Mouse (Mus musculus) liver, embryonic 14 days (tissue): ENCODE data around the gene Emc9. TPM values are rescaled to one million over a fixed set of nuclear protein-coding genes. Genes with fewer than 3 reads are reported as not detected.

Experiments
- polyA plus RNA-seq: library from polyadenylated mRNA; depleted of rRNA; stranded (reverse); fragments of >200 nt; gene quantifications from 2 replicates; pipeline ENCODE4 v1.2.3, GENCODE M21; 2012; rRNA removed

Emc9 gene
- polyA plus RNA-seq = 17.8 and 19.8 TPM in 2 replicates

GRCm38 (mm10) chr14:55584702-55585565 is at the start of gene Emc9:
TSS of gene Emc9 (minus strand) at chr14:55585302.

GRCm38 (mm10) chr14:55617822-55618221 is 32.7 kb upstream of the Emc9 start, which contains the start of gene Rec8:
TSS of gene Rec8 (plus strand) at chr14:55618037.

GRCm38 (mm10) chr14:55603271-55603632 is 18.1 kb upstream of the Emc9 start, which contains the start of gene Irf9:
TSS of gene Irf9 (plus strand) at chr14:55603571.

GRCm38 (mm10) chr14:55591331-55591891 is 6.3 kb upstream of the Emc9 start, which contains the start of gene Rnf31:
TSS of gene Rnf31 (plus strand) at chr14:55591708.

GRCm38 (mm10) chr14:55590748-55591330 is 5.7 kb upstream of the Emc9 start, which contains the start of gene Psme2:
TSS of gene Psme2 (minus strand) at chr14:55591113.

GRCm38 (mm10) chr14:55577871-55578667 is 7.0 kb downstream of the Emc9 start, which contains the start of gene Psme1:
TSS of gene Psme1 (plus strand) at chr14:55578123.

GRCm38 (mm10) chr14:55575302-55575701 is 9.8 kb downstream of the Emc9 start, which contains the start of gene Fitm1:
TSS of gene Fitm1 (plus strand) at chr14:55575617.

GRCm38 (mm10) chr14:55560202-55561073 is 24.7 kb downstream of the Emc9 start, which contains the start of gene A730061H03Rik:
TSS of gene A730061H03Rik (minus strand) at chr14:55560406.

GRCm38 (mm10) chr14:55559799-55560201 is 25.3 kb downstream of the Emc9 start, which contains the start of gene Dcaf11:
TSS of gene Dcaf11 (plus strand) at chr14:55560006.

GRCm38 (mm10) chr14:55540067-55540786 is 44.9 kb downstream of the Emc9 start, which contains the start of gene Pck2:
TSS of gene Pck2 (plus strand) at chr14:55540266.

Other genes starting within 250 kb of the Emc9 start
- gene Dhrs4, start 106.5 kb downstream of the Emc9 start, polyA plus RNA-seq = 45.3 and 46.0 TPM in 2 replicates
- 2.0 and 2.3 TPM in 2 replicates for gene Carmil3, start 94.7 kb downstream of the Emc9 start, polyA plus RNA-seq
- 0.06 and 0.08 TPM in 2 replicates for gene Cpne6, start 74.9 kb downstream of the Emc9 start, polyA plus RNA-seq
- 0.01 TPM in 1 of 2 replicates, not detected in the other for gene Nrl, start 60.3 kb downstream of the Emc9 start, polyA plus RNA-seq
- 21.6 and 22.1 TPM in 2 replicates for gene Pck2, start 45.0 kb downstream of the Emc9 start, polyA plus RNA-seq
- gene Dcaf11, start 25.3 kb downstream of the Emc9 start, polyA plus RNA-seq = 29.4 and 35.9 TPM in 2 replicates
- 0.76 and 0.83 TPM in 2 replicates for gene A730061H03Rik, start 24.9 kb downstream of the Emc9 start, polyA plus RNA-seq
- 0.20 and 0.69 TPM in 2 replicates for gene Fitm1, start 9.7 kb downstream of the Emc9 start, polyA plus RNA-seq
- 49.6 and 57.9 TPM in 2 replicates for gene Psme1, start 7.2 kb downstream of the Emc9 start, polyA plus RNA-seq
- gene Psme2, start 5.8 kb upstream of the Emc9 start, polyA plus RNA-seq = 63.6 and 64.0 TPM in 2 replicates
- gene Rnf31, start 6.4 kb upstream of the Emc9 start, polyA plus RNA-seq = 5.9 and 7.5 TPM in 2 replicates
- 17.6 and 23.7 TPM in 2 replicates for gene Irf9, start 18.3 kb upstream of the Emc9 start, polyA plus RNA-seq
- 1.7 and 2.1 TPM in 2 replicates for gene Rec8, start 32.7 kb upstream of the Emc9 start, polyA plus RNA-seq
- 24.1 TPM in 2 replicates for gene Ipo4, start 50.7 kb upstream of the Emc9 start, polyA plus RNA-seq
- 1.5 and 1.6 TPM in 2 replicates for gene Gm49378, start 52.6 kb upstream of the Emc9 start, polyA plus RNA-seq
- 25.0 and 29.3 TPM in 2 replicates for gene Tm9sf1, start 58.5 kb upstream of the Emc9 start, polyA plus RNA-seq
- gene Tssk4, start 64.9 kb upstream of the Emc9 start, polyA plus RNA-seq = 0.35 and 0.44 TPM in 2 replicates
- gene Mdp1, start 75.2 kb upstream of the Emc9 start, polyA plus RNA-seq = 14.2 and 15.2 TPM in 2 replicates
- 13.3 and 16.5 TPM in 2 replicates for gene Gmpr2, start 86.6 kb upstream of the Emc9 start, polyA plus RNA-seq
- gene Nedd8, start 86.8 kb upstream of the Emc9 start, polyA plus RNA-seq = 177 and 195 TPM in 2 replicates
- 15.3 and 17.8 TPM in 2 replicates for gene Tinf2, start 96.5 kb upstream of the Emc9 start, polyA plus RNA-seq
- 2.4 and 2.5 TPM in 2 replicates for gene Tgm1, start 128.6 kb upstream of the Emc9 start, polyA plus RNA-seq
- gene Rabggta, start 137.0 kb upstream of the Emc9 start, polyA plus RNA-seq = 10.6 and 12.3 TPM in 2 replicates
- gene Dhrs1, start 160.4 kb upstream of the Emc9 start, polyA plus RNA-seq = 27.6 and 31.2 TPM in 2 replicates
- gene Nop9, start 160.4 kb upstream of the Emc9 start, polyA plus RNA-seq = 12.2 and 15.0 TPM in 2 replicates
- gene Cideb, start 173.2 kb upstream of the Emc9 start, polyA plus RNA-seq = 36.1 and 38.6 TPM in 2 replicates
- gene Ltb4r2, start 176.1 kb upstream of the Emc9 start, polyA plus RNA-seq = 0.57 and 0.65 TPM in 2 replicates
- gene Ltb4r1, start 180.7 kb upstream of the Emc9 start, polyA plus RNA-seq = 2.2 and 3.1 TPM in 2 replicates
- 0.86 and 0.99 TPM in 2 replicates for gene Adcy4, start 198.8 kb upstream of the Emc9 start, polyA plus RNA-seq
- gene Ripk3, start 203.6 kb upstream of the Emc9 start, polyA plus RNA-seq = 12.6 and 15.4 TPM in 2 replicates
- 0.71 and 1.5 TPM in 2 replicates for gene Nfatc4, start 237.8 kb upstream of the Emc9 start, polyA plus RNA-seq